Mouse (Mus musculus): ENCODE measurements around the gene Six5. TPM values are rescaled to one million over a fixed set of nuclear protein-coding genes. Genes with fewer than 3 reads are reported as not detected.
"Not testable (repeated sequence)": the region's sequence is repeated elsewhere in the genome, so short reads cannot be mapped to it uniquely, and the experiment has no call there.

Six5 gene
- total RNA-seq (2014; fragmentation: Nextera tagmentation): 8.9 and 10.1 TPM in 2 replicates
- 2.1 and 2.2 TPM in 2 replicates for total RNA-seq (2017)

DNA sequence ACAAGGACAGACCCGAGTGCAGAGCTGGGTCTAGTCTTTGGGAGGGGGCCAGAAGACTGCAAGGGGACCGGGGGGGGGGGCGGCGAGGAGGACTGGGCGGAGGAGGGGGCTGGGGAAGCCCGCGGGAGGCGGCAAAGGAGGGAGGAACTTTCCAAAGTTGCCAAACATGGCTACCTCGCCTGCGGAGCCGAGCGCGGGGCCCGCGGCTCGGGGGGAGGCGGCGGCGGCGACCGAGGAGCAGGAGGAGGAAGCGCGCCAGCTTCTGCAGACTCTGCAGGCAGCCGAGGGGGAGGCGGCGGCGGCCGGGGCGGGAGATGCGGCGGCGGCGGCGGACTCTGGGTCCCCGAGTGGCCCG is at the start of gene Six5:
Six5 (plus strand) TSS at position 124 of the 355 bp plus-strand sequence.
- ATAC-seq (replicated peaks; ENCODE audit: low FRiP score, low TSS enrichment, poor library complexity, severe bottlenecking): no peak

DNA sequence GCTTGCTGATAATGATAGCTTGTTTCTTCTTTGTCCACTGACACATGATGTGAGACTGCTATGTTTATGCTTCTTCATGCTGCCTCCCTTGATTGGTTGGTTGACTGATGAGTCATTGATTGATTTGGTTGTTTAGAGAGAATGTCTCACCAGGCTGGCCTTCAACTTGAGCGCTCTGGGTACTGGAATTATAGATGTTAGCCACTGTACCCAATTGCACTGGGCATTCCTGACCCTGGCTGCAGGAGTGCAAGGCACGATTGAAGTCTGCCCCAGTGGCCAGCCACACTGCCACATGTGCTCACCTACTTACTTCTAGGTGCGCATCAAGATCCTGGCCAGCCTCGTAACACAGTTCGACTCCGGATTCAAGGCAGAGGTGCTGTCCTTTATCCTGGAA is 49.8 kb upstream of the Six5 start:
- ATAC-seq (replicated peaks; ENCODE audit: low FRiP score, low TSS enrichment, poor library complexity, severe bottlenecking): no peak

DNA sequence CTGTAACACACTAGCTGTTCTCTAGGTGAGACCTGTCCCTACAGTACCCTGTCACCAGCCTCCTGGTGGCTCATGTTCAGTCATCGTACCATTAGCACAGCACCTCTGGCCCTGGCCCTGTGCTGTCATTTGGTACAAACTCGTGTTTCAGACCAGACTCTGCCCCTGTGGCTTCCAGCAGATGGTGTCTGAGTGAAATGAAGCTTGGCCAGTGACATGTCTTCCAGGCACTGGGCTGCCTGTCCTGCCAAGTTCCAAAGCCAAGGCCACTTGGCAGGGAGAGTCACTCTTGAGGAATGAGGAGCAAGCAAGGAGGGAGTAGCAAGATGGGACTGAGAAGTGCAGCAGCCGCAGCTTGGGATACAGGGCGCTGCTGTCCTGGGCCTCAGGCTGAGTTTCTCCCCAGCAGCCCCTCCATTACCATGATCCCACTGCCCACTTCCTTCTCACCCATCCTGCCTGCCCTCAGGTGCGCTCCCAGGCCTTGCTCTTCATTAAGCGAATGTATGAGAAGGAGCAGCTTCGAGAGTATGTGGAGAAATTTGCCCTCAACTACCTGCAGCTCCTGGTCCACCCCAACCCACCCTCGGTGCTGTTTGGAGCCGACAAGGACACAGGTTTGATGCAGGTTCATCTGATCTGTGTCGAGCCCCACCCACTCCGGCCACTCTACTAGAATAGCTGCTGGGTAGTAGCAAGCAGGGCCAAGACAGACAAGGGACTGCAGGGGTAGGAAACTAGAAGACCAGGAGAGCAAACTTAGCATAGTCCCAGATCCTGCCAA is 47.9 kb upstream of the Six5 start:
- no peak for ATAC-seq (replicated peaks; ENCODE audit: low FRiP score, low TSS enrichment, poor library complexity, severe bottlenecking)

GRCm38 (mm10) chr7:19048006-19048527 is 46.3 kb upstream of the Six5 start:
- ATAC-seq (replicated peaks; ENCODE audit: low FRiP score, low TSS enrichment, poor library complexity, severe bottlenecking): no peak

GRCm38 (mm10) chr7:19049252-19049651 is 45.1 kb upstream of the Six5 start:
- ATAC-seq (replicated peaks; ENCODE audit: low FRiP score, low TSS enrichment, poor library complexity, severe bottlenecking): no peak

DNA sequence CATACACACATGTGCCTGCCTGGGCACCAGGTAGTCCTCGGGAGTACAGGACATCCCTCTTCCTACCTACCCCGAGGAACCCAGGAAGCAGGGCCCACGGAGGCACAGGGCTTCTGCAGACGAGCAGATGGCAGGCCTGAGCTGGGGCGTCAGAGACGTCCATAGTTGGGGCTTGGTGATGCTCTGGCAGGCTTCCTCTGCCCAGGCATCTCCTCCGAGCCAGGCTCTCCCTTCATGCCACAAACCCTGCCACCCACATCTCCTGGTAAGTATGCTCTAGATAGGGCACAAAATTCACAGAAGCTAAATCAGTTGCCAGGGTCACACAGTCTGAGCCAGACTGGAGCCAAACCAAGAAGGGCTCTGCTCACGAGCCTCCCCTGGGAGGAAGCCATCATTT is 44.2 kb upstream of the Six5 start:
- no peak for ATAC-seq (replicated peaks; ENCODE audit: low FRiP score, low TSS enrichment, poor library complexity, severe bottlenecking)

DNA sequence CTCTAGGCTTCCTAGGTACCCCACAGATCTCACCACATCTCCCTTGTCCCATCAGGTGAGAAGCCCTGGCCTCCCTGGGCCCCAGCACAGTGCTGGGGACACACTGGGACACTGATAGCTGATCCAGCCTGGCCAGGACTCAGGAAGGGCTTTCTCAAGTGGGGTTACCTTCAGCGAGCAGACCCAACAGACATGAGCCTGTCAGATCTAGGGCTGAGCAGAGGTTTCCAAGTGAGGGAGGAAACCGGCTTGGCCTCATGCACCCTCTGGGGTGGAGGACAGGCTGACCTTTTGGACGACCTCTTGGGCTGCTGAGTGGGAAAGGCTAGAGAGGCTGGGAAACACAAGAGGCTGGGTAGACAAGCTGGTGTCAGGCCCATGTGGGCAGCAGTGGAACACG is 43.2 kb upstream of the Six5 start:
- ATAC-seq (replicated peaks; ENCODE audit: low FRiP score, low TSS enrichment, poor library complexity, severe bottlenecking): no peak

- no peak for ATAC-seq (replicated peaks; ENCODE audit: low FRiP score, low TSS enrichment, poor library complexity, severe bottlenecking)
These were observed 41.9 kb upstream of the Six5 start for GRCm38 (mm10) chr7:19052345-19053135.

- ATAC-seq (replicated peaks; ENCODE audit: low FRiP score, low TSS enrichment, poor library complexity, severe bottlenecking): no peak
These were observed 41.3 kb upstream of the Six5 start for GRCm38 (mm10) chr7:19053136-19053532.

GRCm38 (mm10) chr7:19054047-19054776 is 40.2 kb upstream of the Six5 start, which contains the start of gene Rsph6a:
Gene Rsph6a (plus strand): TSS chr7:19054690.
- no peak for ATAC-seq (replicated peaks; ENCODE audit: low FRiP score, low TSS enrichment, poor library complexity, severe bottlenecking)

DNA sequence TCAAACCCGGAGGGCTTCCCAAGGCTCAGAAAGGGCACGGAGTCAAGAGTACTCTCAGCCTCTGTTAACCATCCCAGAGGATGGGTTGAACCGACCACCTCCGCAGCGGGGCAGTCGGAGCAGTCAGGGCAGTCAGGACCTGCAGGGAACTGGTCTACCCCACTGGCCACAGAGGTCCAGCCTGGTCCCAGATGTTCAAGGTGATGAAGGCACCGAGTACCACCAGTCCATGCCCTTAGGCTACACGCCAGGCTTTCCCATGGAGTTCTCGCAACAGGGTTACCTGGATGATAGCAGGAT is 39.7 kb upstream of the Six5 start:
- ATAC-seq (replicated peaks; ENCODE audit: low FRiP score, low TSS enrichment, poor library complexity, severe bottlenecking): no peak

DNA sequence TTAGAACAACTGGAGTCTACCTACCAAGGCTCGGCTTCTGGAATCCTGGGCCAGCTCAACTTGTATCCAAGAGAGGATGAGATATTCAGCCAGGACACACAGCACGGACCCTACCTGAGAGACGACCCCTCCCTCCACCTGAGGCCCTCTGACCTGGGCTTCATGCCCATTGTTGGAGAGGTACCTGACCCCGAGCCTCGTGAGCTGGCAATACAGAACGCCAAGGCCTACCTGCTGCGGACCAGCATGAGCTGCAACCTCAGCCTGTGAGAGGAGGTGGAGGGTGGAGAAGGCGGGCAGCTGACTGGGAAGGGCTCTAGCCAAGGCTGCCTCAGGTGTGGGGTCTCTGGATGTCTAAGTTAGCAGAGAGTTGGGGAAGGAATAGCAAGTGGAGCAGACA is 39.3 kb upstream of the Six5 start:
- no peak for ATAC-seq (replicated peaks; ENCODE audit: low FRiP score, low TSS enrichment, poor library complexity, severe bottlenecking)

- no peak for ATAC-seq (replicated peaks; ENCODE audit: low FRiP score, low TSS enrichment, poor library complexity, severe bottlenecking)
These were observed 37.0 kb upstream of the Six5 start for GRCm38 (mm10) chr7:19057405-19057804.

- ATAC-seq (replicated peaks; ENCODE audit: low FRiP score, low TSS enrichment, poor library complexity, severe bottlenecking): no peak
These were observed 28.5 kb upstream of the Six5 start for GRCm38 (mm10) chr7:19065896-19066295.

DNA sequence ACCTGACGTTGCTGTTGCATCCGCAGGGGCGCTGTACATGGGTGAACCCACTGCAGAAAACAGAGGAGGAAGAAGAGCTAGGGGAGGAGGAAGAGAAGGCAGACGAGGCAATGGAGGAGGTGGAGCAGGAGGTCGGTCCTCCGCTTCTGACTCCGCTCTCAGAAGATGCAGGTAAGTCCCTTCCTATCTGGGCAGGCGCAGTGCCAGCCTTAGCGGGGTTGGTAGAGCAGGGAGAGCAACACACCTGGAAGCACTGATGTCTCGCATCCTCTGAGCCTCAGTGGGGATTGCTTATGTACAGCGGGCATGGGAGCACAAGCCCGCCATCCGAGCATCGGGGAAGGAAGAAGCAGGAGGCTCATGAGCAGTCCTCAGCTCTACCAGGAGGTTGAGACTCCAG is 27.3 kb upstream of the Six5 start:
- 0 out of 2 replicates have a peak, but pooled peaks have one; percentile 27 for ATAC-seq (replicated peaks; ENCODE audit: low FRiP score, low TSS enrichment, poor library complexity, severe bottlenecking)

GRCm38 (mm10) chr7:19067935-19068334 is 26.5 kb upstream of the Six5 start:
- no peak for ATAC-seq (replicated peaks; ENCODE audit: low FRiP score, low TSS enrichment, poor library complexity, severe bottlenecking)

DNA sequence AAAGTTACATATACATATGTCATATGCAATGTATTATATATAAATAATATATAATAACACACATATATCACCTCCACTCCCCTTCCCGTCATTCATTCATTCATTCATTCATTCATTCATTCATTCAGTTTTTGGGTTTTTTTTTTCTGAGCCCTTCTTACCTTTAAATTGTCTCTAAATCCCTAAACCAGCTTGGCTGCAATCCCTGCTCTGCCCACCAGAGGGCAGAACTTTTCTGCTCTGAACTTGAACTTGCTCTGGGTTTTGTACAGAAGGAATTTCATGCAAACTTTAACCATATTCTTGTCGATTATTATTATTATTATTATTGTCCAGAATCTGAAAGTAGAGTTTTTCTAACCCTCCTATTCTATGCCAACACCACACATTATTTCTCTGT is 25.7 kb upstream of the Six5 start:
- no peak; the same call in 1 of the 2 replicates for ATAC-seq (replicated peaks; ENCODE audit: low FRiP score, low TSS enrichment, poor library complexity, severe bottlenecking)

DNA sequence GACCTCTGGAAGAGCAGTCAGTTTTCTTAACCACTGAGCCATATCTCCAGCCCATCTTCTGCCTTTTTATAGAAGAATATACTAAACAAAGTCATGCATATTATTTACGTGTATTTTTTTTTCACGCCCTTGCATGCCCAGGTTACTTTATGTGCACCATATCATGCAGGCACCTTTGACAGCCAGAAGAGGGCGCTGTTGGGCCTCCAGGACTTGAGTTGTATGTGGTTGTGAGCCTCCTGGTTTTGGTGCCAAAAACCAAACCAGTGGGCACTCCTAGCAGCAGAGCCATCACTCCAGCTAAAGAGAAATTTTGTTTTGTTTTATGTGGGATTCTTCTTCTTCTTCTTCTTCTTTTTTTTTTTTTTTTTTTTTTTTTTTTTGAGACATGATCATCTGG is 24.9 kb upstream of the Six5 start:
- ATAC-seq (replicated peaks; ENCODE audit: low FRiP score, low TSS enrichment, poor library complexity, severe bottlenecking): no peak

- ATAC-seq (replicated peaks; ENCODE audit: low FRiP score, low TSS enrichment, poor library complexity, severe bottlenecking): not testable (repeated sequence)
These were observed 23.4 kb upstream of the Six5 start for GRCm38 (mm10) chr7:19071024-19071423.

DNA sequence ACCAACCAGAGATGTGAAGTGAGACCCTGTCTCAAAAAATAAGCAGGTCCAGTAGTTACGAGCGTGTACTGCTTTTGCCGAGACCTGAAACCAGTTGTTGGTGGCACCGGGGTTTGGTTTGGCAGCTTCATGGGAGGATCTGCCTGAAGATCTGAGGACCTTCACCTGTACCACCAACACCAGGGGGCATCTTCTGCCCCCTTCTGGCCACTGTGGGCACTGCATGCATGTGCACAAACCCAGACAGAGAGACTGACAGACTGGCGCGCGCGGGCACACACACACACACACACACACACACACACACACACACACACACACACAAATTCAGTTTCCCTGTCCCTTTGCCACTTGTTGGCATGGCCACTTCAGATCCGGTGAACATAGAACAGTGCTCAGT is 20.9 kb upstream of the Six5 start:
- ATAC-seq (replicated peaks; ENCODE audit: low FRiP score, low TSS enrichment, poor library complexity, severe bottlenecking): no peak
